Mouse (Mus musculus) lung, postnatal 0 days (tissue): ENCODE results near the gene Acot6.

Experiments
- CTCF ChIP-seq: IDR thresholded peaks from 2 replicates; pipeline ENCODE4 v1.5.1; 2016; ENCODE audit warnings: antibody characterized with exemption, mild to moderate bottlenecking
- EP300 ChIP-seq: IDR thresholded peaks from 2 replicates; pipeline ENCODE4 v1.6.1; 2016; ENCODE audit warnings: antibody characterized with exemption, mild to moderate bottlenecking, control low read depth

DNA sequence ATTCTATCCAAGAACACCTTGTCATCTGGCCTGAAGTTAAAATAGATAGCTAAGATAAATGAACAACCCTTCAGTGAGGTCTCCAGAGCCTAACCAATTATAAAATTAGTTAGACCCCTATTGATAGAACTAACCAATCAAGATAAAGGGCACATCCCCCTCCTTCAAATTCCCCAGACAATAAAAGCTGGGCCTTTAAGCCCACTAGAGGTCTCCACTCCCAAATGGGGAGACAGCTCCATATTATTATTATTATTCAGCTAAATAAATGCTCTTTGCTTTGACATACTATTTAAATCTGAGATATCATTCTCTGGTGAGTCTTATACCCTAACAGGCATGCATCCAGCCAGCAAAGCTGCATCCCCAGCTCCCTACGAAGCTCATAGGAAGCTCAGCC, 9.5 kb downstream of the Acot6 start:
- TF ChIP-seq EP300 (no peak), CTCF (peak; percentile 20)
